Mouse (Mus musculus): Measurements from ENCODE around the gene Gm9507. TPM values are rescaled to one million over a fixed set of nuclear protein-coding genes. Genes with fewer than 3 reads are reported as not detected.

The Gm9507 gene
- not detected for total RNA-seq (2021)
- long read RNA-seq, experiment 1: 0 reads
- long read RNA-seq, experiment 2: 0 reads

GRCm38 (mm10) chr10:77811743-77812142 is at the start of gene Gm9507:
Gene Gm9507, minus strand, starts transcription at chr10:77811843.
- Histone ChIP-seq H3K4me3 (no peak within 1 kb of the TSS), H3K27ac (no peak within 1 kb of the TSS)
- no peak for TF ChIP-seq CTCF (IDR thresholded peaks at IDR 0.05)
- intact Hi-C loops (cut with DNase I): no loop called here
- no peak for DNase-seq (ENCODE audit: extremely low spot score in 1 of 2, low spot score in 2 of 2)

DNA sequence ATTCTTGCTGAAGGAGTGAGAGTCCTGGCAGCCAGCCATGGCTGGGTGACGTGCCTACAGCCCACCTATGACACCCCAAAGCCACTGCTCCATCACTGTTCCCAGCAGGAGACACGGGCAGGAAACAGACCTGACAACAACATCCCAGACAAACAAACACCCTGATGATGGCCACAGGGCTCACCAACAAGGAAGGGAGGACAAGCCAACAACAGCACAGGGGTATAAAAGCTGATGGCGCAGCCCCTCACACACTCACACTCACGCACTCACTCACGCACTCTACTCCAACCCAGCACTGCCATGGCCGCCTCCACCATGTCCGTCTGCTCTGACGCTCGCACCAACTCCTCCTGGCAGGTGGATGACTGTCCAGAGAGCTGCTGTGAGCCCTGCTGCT is 40.9 kb upstream of the Gm9507 start, which contains the start of gene Gm10318:
TSS of gene Gm10318 (plus strand) at position 301 of the 400 bp plus-strand sequence.
- no peak within 1 kb of the TSS for H3K27ac ChIP-seq
- no peak for DNase-seq (ENCODE audit: extremely low spot score in 1 of 2, low spot score in 2 of 2)
- intact Hi-C loops (cut with DNase I): no loop called here
- H3K4me3 ChIP-seq: no peak within 1 kb of the TSS
- TF ChIP-seq CTCF (IDR thresholded peaks at IDR 0.05): no peak

- intact Hi-C loops (cut with DNase I): no loop called here
- no peak overlapping the region for H3K27ac ChIP-seq
- DNase-seq (ENCODE audit: extremely low spot score in 1 of 2, low spot score in 2 of 2): no peak
- no peak overlapping the region for H3K4me3 ChIP-seq
- TF ChIP-seq CTCF (IDR thresholded peaks at IDR 0.05): no peak
These were observed 35.9 kb upstream of the Gm9507 start for GRCm38 (mm10) chr10:77847538-77847937.

DNA sequence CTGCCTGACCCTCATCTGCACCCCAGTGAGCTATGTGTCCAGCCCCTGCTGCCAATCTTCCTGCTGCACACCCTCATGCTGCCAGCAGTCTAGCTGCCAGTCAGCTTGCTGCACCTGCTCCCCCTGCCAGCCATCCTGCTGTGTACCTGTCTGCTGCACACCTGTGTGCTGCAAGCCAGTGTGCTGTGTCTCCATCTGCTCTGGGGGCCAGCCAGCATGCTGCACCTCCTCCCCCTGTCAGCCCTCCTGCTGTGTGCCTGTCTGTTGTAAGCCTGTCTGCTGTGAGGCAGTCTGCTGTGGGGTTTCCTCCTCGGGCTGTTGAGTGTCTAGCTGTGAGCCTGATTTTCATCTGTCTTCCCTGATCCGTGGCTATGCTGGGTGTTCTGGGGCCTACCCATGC is 35.3 kb upstream of the Gm9507 start:
- no peak for TF ChIP-seq CTCF (IDR thresholded peaks at IDR 0.05)
- H3K27ac ChIP-seq: no peak overlapping the region
- H3K4me3 ChIP-seq: no peak overlapping the region
- intact Hi-C loops (cut with DNase I): no loop called here
- no peak for DNase-seq (ENCODE audit: extremely low spot score in 1 of 2, low spot score in 2 of 2)

GRCm38 (mm10) chr10:77846503-77846902 is 34.9 kb upstream of the Gm9507 start, which contains the start of gene Gm36176:
Gene Gm36176, plus strand, starts transcription at chr10:77846803.
- TF ChIP-seq CTCF (IDR thresholded peaks at IDR 0.05): no peak
- Histone ChIP-seq H3K27ac (no peak within 1 kb of the TSS), H3K4me3 (no peak within 1 kb of the TSS)
- intact Hi-C loops (cut with DNase I): no loop called here
- no peak for DNase-seq (ENCODE audit: extremely low spot score in 1 of 2, low spot score in 2 of 2)

DNA sequence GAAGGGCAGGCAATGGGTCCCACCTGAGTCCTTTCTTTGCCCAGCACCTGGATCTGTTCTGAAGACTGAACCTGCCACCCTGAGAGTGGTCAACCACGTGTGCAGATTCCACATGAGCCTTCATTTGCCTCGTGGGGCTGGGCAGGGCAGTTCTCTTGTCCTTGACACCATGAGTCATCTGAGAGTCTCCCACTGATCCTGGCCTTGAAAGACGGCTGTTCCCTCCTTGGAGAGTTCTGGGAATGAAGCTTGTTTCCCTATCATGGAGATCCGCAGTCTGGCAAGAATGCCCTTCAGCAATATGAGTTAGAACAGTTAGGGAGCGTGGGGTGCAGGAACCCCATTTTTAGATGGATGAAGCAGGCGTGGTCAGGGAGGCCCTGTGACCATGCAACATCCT is 27.4 kb upstream of the Gm9507 start:
- H3K27ac ChIP-seq: no peak overlapping the region
- no peak for TF ChIP-seq CTCF (IDR thresholded peaks at IDR 0.05)
- intact Hi-C loops (cut with DNase I): no loop called here
- no peak overlapping the region for H3K4me3 ChIP-seq
- DNase-seq (ENCODE audit: extremely low spot score in 1 of 2, low spot score in 2 of 2): no peak

GRCm38 (mm10) chr10:77835647-77836046 is 24.0 kb upstream of the Gm9507 start, which contains the start of gene Krtap10-10:
Gene Krtap10-10, plus strand, starts transcription at chr10:77835947.
- DNase-seq (ENCODE audit: extremely low spot score in 1 of 2, low spot score in 2 of 2): peak; percentile 13 to 22
- H3K4me3 ChIP-seq: no peak within 1 kb of the TSS
- H3K27ac ChIP-seq: no peak within 1 kb of the TSS
- no peak for TF ChIP-seq CTCF (IDR thresholded peaks at IDR 0.05)
- intact Hi-C loops (cut with DNase I): no loop called here

- TF ChIP-seq CTCF (IDR thresholded peaks at IDR 0.05): no peak
- no peak within 1 kb of the TSS for H3K27ac ChIP-seq
- intact Hi-C loops (cut with DNase I): no loop called here
- no peak for DNase-seq (ENCODE audit: extremely low spot score in 1 of 2, low spot score in 2 of 2)
- no peak within 1 kb of the TSS for H3K4me3 ChIP-seq
These were observed 15.3 kb upstream of the Gm9507 start, which contains the start of gene Krtap10-4 for GRCm38 (mm10) chr10:77826951-77827350. Gene Krtap10-4, minus strand, starts transcription at chr10:77827095.

- Histone ChIP-seq H3K4me3 (no peak overlapping the region), H3K27ac (no peak overlapping the region)
- TF ChIP-seq CTCF (IDR thresholded peaks at IDR 0.05): no peak
- intact Hi-C loops (cut with DNase I): no loop called here
- no peak for DNase-seq (ENCODE audit: extremely low spot score in 1 of 2, low spot score in 2 of 2)
These were observed 7.6 kb upstream of the Gm9507 start for GRCm38 (mm10) chr10:77819203-77819602.

- Histone ChIP-seq H3K4me3 (no peak overlapping the region), H3K27ac (no peak overlapping the region)
- no peak for DNase-seq (ENCODE audit: extremely low spot score in 1 of 2, low spot score in 2 of 2)
- no peak for TF ChIP-seq CTCF (IDR thresholded peaks at IDR 0.05)
- intact Hi-C loops (cut with DNase I): no loop called here
These were observed 6.9 kb upstream of the Gm9507 start for GRCm38 (mm10) chr10:77818523-77818922.

GRCm38 (mm10) chr10:77815514-77815913 is 3.9 kb upstream of the Gm9507 start:
- DNase-seq (ENCODE audit: extremely low spot score in 1 of 2, low spot score in 2 of 2): peak in 1 of 2 experiments; percentile 21
- intact Hi-C loops (cut with DNase I): no loop called here
- H3K27ac ChIP-seq: no peak overlapping the region

DNA sequence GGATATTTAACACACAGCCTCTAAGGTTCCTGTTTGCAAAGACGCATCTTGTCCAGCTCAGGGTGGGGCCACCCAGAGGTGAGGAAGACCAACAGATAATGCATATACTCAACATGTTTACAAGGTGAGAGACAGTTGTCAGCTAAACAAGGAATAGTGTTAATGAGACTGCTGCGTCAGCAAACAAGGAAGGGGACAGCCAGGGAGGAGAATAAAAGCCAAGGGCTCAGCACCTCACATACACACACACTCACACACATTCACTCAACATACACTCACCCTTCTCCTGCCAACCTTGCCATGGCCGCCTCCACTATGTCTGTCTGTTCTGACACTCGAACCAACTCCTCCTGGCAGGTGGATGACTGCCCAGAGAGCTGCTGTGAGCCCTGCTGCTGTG is 2.7 kb upstream of the Gm9507 start, which contains the start of gene Gm2696:
TSS of gene Gm2696 (plus strand) at position 301 of the 400 bp plus-strand sequence.
- intact Hi-C loops (cut with DNase I): no loop called here
- Histone ChIP-seq H3K4me3 (no peak within 1 kb of the TSS), H3K27ac (no peak within 1 kb of the TSS)
- TF ChIP-seq CTCF (IDR thresholded peaks at IDR 0.05): no peak
- no peak for DNase-seq (ENCODE audit: extremely low spot score in 1 of 2, low spot score in 2 of 2)

More at GRCm38 (mm10) chr10:77815514-77815913, 3.9 kb upstream of the Gm9507 start:
- TF ChIP-seq CTCF (IDR thresholded peaks at IDR 0.05): peak; percentile 52
- H3K4me3 ChIP-seq: no peak overlapping the region

DNA sequence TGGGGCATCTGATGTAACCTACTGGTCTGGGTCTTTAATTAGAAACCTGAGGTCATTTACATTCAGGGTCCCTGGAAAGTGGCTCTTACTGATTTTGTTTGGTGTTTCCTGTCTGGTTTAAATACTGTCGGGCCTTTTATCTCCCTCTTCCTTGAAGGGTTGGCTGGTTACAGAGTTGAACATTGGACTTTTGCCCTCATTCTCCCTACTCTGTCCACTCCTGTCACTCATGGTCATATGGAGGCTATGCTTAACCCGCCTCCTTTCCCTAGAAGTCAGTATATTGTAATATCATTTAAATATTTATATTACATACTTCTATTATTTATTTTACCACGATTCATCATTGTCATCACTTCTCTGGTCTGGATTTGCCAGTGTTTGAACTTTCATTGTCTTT is 7.5 kb downstream of the Gm9507 start:
- intact Hi-C loops (cut with DNase I): no loop called here
- no peak for DNase-seq (ENCODE audit: extremely low spot score in 1 of 2, low spot score in 2 of 2)
- Histone ChIP-seq H3K4me3 (no peak overlapping the region), H3K27ac (no peak overlapping the region)
- TF ChIP-seq CTCF (IDR thresholded peaks at IDR 0.05): no peak

Measured in left cerebral cortex, adult 2 months (tissue).